Mouse (Mus musculus): ENCODE measurements around the gene Cideb. TPM values are rescaled to one million over a fixed set of nuclear protein-coding genes. Genes with fewer than 3 reads are reported as not detected.

The Cideb gene
- polyA plus RNA-seq, 1 experiment, result not detected

- Histone ChIP-seq H3K9me3 (replicated peaks; ENCODE audit: control insufficient read depth, insufficient read depth, low read length, poor library complexity, severe bottlenecking) (no peaks in the 10 kb centered on the region), H3K27me3 (ENCODE audit: control insufficient read depth, insufficient read depth, low read length, poor library complexity, severe bottlenecking) (no peaks in the 10 kb centered on the region), H3K9ac (ENCODE audit: low read depth, poor library complexity, severe bottlenecking) (no peak overlapping the region), H3K4me3 (ENCODE audit: low read depth, low read length) (no peak overlapping the region), H3K36me3 (ENCODE audit: control insufficient read depth, insufficient read depth, low read length, poor library complexity, severe bottlenecking) (no peaks in the 10 kb centered on the region), H3K4me1 (ENCODE audit: control insufficient read depth, insufficient read depth, low read length) (peaks cover 3% of the 10 kb centered on the region), H3K27ac (ENCODE audit: insufficient read depth, low read length) (no peak overlapping the region)
- TF ChIP-seq CTCF (IDR thresholded peaks at IDR 0.05; ENCODE audit: low read depth, low read length) (no peak), POLR2A (IDR thresholded peaks at IDR 0.05; ENCODE audit: insufficient read depth, low read length) (no peak)
Observed at GRCm38 (mm10) chr14:55769087-55769703, 10.9 kb upstream of the Cideb start.

DNA sequence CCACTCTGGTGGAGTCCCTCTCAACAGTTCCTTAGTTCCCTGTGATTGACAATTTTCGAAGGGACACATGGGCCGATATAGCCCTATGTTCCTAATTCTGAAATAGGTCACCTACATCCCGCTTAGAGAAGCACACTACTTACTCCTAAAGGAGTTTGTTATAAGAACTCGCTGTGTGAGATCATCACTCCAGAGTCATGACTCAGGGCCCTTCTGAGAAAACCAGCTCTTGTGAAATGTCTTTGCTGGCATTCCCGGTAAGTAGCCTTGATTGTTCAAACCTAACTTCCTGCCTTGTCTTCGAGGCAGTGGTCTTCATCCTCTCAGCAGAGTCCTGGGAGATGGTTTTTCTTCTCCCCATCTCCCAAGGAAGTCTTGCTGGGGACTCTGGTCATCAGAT lies 10.3 kb upstream of the Cideb start:
- Histone ChIP-seq H3K4me1 (ENCODE audit: control insufficient read depth, insufficient read depth, low read length) (peaks cover 3% of the 10 kb centered on the region), H3K27me3 (ENCODE audit: control insufficient read depth, insufficient read depth, low read length, poor library complexity, severe bottlenecking) (no peaks in the 10 kb centered on the region), H3K4me3 (ENCODE audit: low read depth, low read length) (no peak overlapping the region), H3K9ac (ENCODE audit: low read depth, poor library complexity, severe bottlenecking) (no peak overlapping the region), H3K27ac (ENCODE audit: insufficient read depth, low read length) (no peak overlapping the region), H3K9me3 (replicated peaks; ENCODE audit: control insufficient read depth, insufficient read depth, low read length, poor library complexity, severe bottlenecking) (no peaks in the 10 kb centered on the region), H3K36me3 (ENCODE audit: control insufficient read depth, insufficient read depth, low read length, poor library complexity, severe bottlenecking) (no peaks in the 10 kb centered on the region)
- TF ChIP-seq CTCF (IDR thresholded peaks at IDR 0.05; ENCODE audit: low read depth, low read length) (no peak), POLR2A (IDR thresholded peaks at IDR 0.05; ENCODE audit: insufficient read depth, low read length) (no peak)

- TF ChIP-seq EP300 (IDR thresholded peaks at IDR 0.05; ENCODE audit: insufficient read depth, low read depth, low read length) (no peak), CTCF (IDR thresholded peaks at IDR 0.05; ENCODE audit: low read depth, low read length) (peak; percentile 43)
- Histone ChIP-seq H3K4me3 (ENCODE audit: low read depth, low read length) (peak overlapping the region; percentile 37), H3K9ac (ENCODE audit: low read depth, poor library complexity, severe bottlenecking) (0 out of 2 replicates have a peak overlapping the region, but pooled peaks have one; percentile 3), H3K4me1 (ENCODE audit: control insufficient read depth, insufficient read depth, low read length) (peaks cover 3% of the 10 kb centered on the region), H3K36me3 (ENCODE audit: control insufficient read depth, insufficient read depth, low read length, poor library complexity, severe bottlenecking) (no peaks in the 10 kb centered on the region), H3K27ac (ENCODE audit: insufficient read depth, low read length) (no peak overlapping the region), H3K27me3 (ENCODE audit: control insufficient read depth, insufficient read depth, low read length, poor library complexity, severe bottlenecking) (no peaks in the 10 kb centered on the region), H3K9me3 (replicated peaks; ENCODE audit: control insufficient read depth, insufficient read depth, low read length, poor library complexity, severe bottlenecking) (no peaks in the 10 kb centered on the region)
Observed at GRCm38 (mm10) chr14:55767519-55768414, 9.5 kb upstream of the Cideb start.

GRCm38 (mm10) chr14:55765696-55766095 lies 7.4 kb upstream of the Cideb start, which contains the start of gene Ltb4r1:
Gene Ltb4r1 (plus strand): TSS chr14:55765962.
- Histone ChIP-seq H3K9me3 (replicated peaks; ENCODE audit: control insufficient read depth, insufficient read depth, low read length, poor library complexity, severe bottlenecking) (no peaks in the 10 kb centered on the region), H3K36me3 (ENCODE audit: control insufficient read depth, insufficient read depth, low read length, poor library complexity, severe bottlenecking) (no peaks in the 10 kb centered on the region), H3K27ac (ENCODE audit: insufficient read depth, low read length) (no peak within 1 kb of the TSS), H3K4me1 (ENCODE audit: control insufficient read depth, insufficient read depth, low read length) (peaks cover 3% of the 10 kb centered on the region), H3K27me3 (ENCODE audit: control insufficient read depth, insufficient read depth, low read length, poor library complexity, severe bottlenecking) (no peaks in the 10 kb centered on the region), H3K9ac (ENCODE audit: low read depth, poor library complexity, severe bottlenecking) (no peak within 1 kb of the TSS), H3K4me3 (ENCODE audit: low read depth, low read length) (no peak within 1 kb of the TSS)
- TF ChIP-seq POLR2A (IDR thresholded peaks at IDR 0.05; ENCODE audit: insufficient read depth, low read length) (no peak), EP300 (IDR thresholded peaks at IDR 0.05; ENCODE audit: insufficient read depth, low read depth, low read length) (no peak), CTCF (IDR thresholded peaks at IDR 0.05; ENCODE audit: low read depth, low read length) (no peak)

DNA sequence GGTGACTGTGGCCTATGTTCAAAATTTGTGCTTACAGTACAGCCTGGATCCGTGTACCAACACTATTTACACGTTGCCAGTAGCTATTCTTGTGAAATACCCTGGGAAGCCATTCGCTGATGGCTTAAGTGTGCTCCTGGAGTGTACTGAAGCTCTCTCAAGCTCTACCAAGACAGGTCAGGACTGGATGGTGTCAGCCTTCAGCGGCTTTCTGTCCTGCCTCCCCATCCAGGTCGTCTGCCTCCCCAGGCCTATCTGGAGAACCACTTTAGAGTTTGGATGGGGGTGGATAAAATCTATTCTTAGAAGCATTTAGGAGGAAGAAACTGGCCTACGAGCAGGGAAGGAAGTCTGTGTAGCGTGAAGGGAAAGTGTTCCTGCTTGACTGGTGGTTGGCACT lies 4.9 kb upstream of the Cideb start:
- Histone ChIP-seq H3K9ac (ENCODE audit: low read depth, poor library complexity, severe bottlenecking) (peak overlapping the region; percentile 76), H3K4me1 (ENCODE audit: control insufficient read depth, insufficient read depth, low read length) (peaks cover 3% of the 10 kb centered on the region), H3K27me3 (ENCODE audit: control insufficient read depth, insufficient read depth, low read length, poor library complexity, severe bottlenecking) (no peaks in the 10 kb centered on the region), H3K9me3 (replicated peaks; ENCODE audit: control insufficient read depth, insufficient read depth, low read length, poor library complexity, severe bottlenecking) (no peaks in the 10 kb centered on the region), H3K4me3 (ENCODE audit: low read depth, low read length) (no peak overlapping the region), H3K27ac (ENCODE audit: insufficient read depth, low read length) (no peak overlapping the region), H3K36me3 (ENCODE audit: control insufficient read depth, insufficient read depth, low read length, poor library complexity, severe bottlenecking) (no peaks in the 10 kb centered on the region)
- TF ChIP-seq POLR2A (IDR thresholded peaks at IDR 0.05; ENCODE audit: insufficient read depth, low read length) (no peak), CTCF (IDR thresholded peaks at IDR 0.05; ENCODE audit: low read depth, low read length) (no peak), EP300 (IDR thresholded peaks at IDR 0.05; ENCODE audit: insufficient read depth, low read depth, low read length) (no peak)
